In the genomic region with DNA sequence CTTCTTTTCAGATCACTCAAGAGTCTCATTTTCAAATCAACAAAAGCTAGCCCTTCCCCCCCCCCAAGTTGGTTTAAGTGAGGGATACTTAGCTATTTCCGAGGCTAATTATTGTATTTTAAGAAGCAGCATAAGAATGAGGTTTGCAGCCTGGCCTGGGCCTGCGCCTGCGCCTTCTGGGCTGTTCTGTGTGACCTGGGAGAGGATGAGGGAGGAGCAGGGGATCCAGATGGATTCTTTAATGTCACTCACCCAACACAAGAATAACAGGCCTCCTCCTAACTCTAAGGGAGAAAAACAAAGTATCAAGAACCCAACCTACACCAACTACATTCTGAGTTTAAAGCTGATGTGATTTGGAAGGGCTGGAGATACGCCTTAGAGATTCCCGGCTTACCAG, we compare ENCODE assay signal across 12 mouse cellular contexts.
DNase-seq lines count a peak whose midpoint lies in the region; ATAC-seq and TF ChIP-seq lines count a peak whose summit lies in the region.
"Had no signal": no experiment of that assay in that cellular context is flagged by ENCODE, and none has a peak within 500 bp of the region (broad histone marks: within the 10 kb centered on the region; RNA-seq: fewer than 3 reads in every experiment).

No protein-coding gene starts in this region.

- ATAC-seq in hindbrain, embryonic 12.5 days (ENCODE audit: low FRiP score) = no peak
- no peak for ATAC-seq in hindbrain, embryonic 11.5 days (ENCODE audit: low FRiP score)
- ATAC-seq in heart, embryonic 15.5 days (replicated peaks; ENCODE audit: insufficient number of reproducible peaks, insufficient read depth, low FRiP score, low read depth) = no peak
- peak; percentile 60 for ATAC-seq in lung, postnatal 0 days

- 84% methylated on average over 5 of the region's 5 CpGs for WGBS in hindbrain, embryonic 12.5 days
- WGBS in hindbrain, embryonic 11.5 days = 87% methylated on average over 5 of the region's 5 CpGs
- 61% methylated on average over 5 of the region's 5 CpGs for WGBS in heart, embryonic 15.5 days
- 56% methylated on average over 5 of the region's 5 CpGs for WGBS in lung, postnatal 0 days

- H3K27ac ChIP-seq in hindbrain, embryonic 12.5 days = peak overlapping the region; percentile 4; the same call in 1 of the 2 replicates
- no peak overlapping the region for H3K27ac ChIP-seq in hindbrain, embryonic 11.5 days (ENCODE audit: low read depth, low read length)
- peak overlapping the region; percentile 66 for H3K27ac ChIP-seq in brown adipose tissue, adult 24 weeks (replicated peaks; ENCODE audit: low read depth, low read length)
- peak overlapping the region; percentile 96 for H3K27ac ChIP-seq in heart, embryonic 15.5 days
- peak overlapping the region; percentile 81 for H3K27ac ChIP-seq in lung, postnatal 0 days (ENCODE audit: low read length)
- H3K27ac ChIP-seq in layer of hippocampus, adult 2 months = no peak overlapping the region
- H3K27ac ChIP-seq: macrophage had no signal

- no peak overlapping the region for H3K4me2 ChIP-seq in hindbrain, embryonic 12.5 days (replicated peaks)
- no peak overlapping the region for H3K4me2 ChIP-seq in hindbrain, embryonic 11.5 days (replicated peaks; ENCODE audit: low read depth, low read length)
- no peak overlapping the region for H3K4me2 ChIP-seq in heart, embryonic 15.5 days
- H3K4me2 ChIP-seq in lung, postnatal 0 days (replicated peaks; ENCODE audit: low read depth, low read length) = no peak overlapping the region

- no peak overlapping the region for H3K9ac ChIP-seq in hindbrain, embryonic 12.5 days
- no peak overlapping the region for H3K9ac ChIP-seq in hindbrain, embryonic 11.5 days (ENCODE audit: low read depth, low read length)
- no peak overlapping the region for H3K9ac ChIP-seq in heart, embryonic 15.5 days
- H3K9ac ChIP-seq in lung, postnatal 0 days (replicated peaks; ENCODE audit: low read depth) = no peak overlapping the region
- H3K9ac ChIP-seq: forebrain, postnatal 0 days had no signal

- no peaks in the 10 kb centered on the region for H3K27me3 ChIP-seq in hindbrain, embryonic 12.5 days
- no peaks in the 10 kb centered on the region for H3K27me3 ChIP-seq in hindbrain, embryonic 11.5 days (ENCODE audit: control insufficient read depth, insufficient read depth, low read length)
- no peaks in the 10 kb centered on the region for H3K27me3 ChIP-seq in heart, embryonic 15.5 days
- no peaks in the 10 kb centered on the region for H3K27me3 ChIP-seq in lung, postnatal 0 days (replicated peaks; ENCODE audit: insufficient read depth, low read length)

- H3K4me1 ChIP-seq in hindbrain, embryonic 12.5 days = peaks cover 32% of the 10 kb centered on the region
- no peaks in the 10 kb centered on the region; the same call in 1 of the 2 replicates for H3K4me1 ChIP-seq in hindbrain, embryonic 11.5 days (replicated peaks; ENCODE audit: control insufficient read depth, insufficient read depth, low read length)
- H3K4me1 ChIP-seq in brown adipose tissue, adult 24 weeks (ENCODE audit: control insufficient read depth, insufficient read depth, insufficient read length, low read length) = peaks cover 23% of the 10 kb centered on the region
- H3K4me1 ChIP-seq in heart, embryonic 15.5 days (replicated peaks) = peaks cover 57% of the 10 kb centered on the region
- H3K4me1 ChIP-seq in lung, postnatal 0 days (ENCODE audit: insufficient read depth, low read depth, low read length) = peaks cover 33% of the 10 kb centered on the region

- no peak for TF ChIP-seq EP300 in lung, postnatal 0 days (IDR thresholded peaks at IDR 0.05)

- no peaks in the 10 kb centered on the region for H3K36me3 ChIP-seq in hindbrain, embryonic 12.5 days
- H3K36me3 ChIP-seq in hindbrain, embryonic 11.5 days (ENCODE audit: control insufficient read depth, insufficient read depth, low read length) = no peaks in the 10 kb centered on the region
- H3K36me3 ChIP-seq in heart, embryonic 15.5 days = no peaks in the 10 kb centered on the region
- H3K36me3 ChIP-seq in lung, postnatal 0 days (ENCODE audit: insufficient read depth, low read length) = peaks cover 13% of the 10 kb centered on the region; the same call in 1 of the 2 replicates

- H3K4me3 ChIP-seq in hindbrain, embryonic 12.5 days = no peak overlapping the region
- H3K4me3 ChIP-seq in hindbrain, embryonic 11.5 days (ENCODE audit: low read depth, low read length) = no peak overlapping the region
- no peak overlapping the region for H3K4me3 ChIP-seq in brown adipose tissue, adult 24 weeks (ENCODE audit: insufficient read depth, low read depth, low read length)
- H3K4me3 ChIP-seq in heart, embryonic 15.5 days = no peak overlapping the region
- H3K4me3 ChIP-seq in lung, postnatal 0 days (ENCODE audit: low read depth, low read length) = no peak overlapping the region
- no peak overlapping the region for H3K4me3 ChIP-seq in layer of hippocampus, adult 2 months

- H3K9me3 ChIP-seq in hindbrain, embryonic 12.5 days (replicated peaks) = peaks cover 4% of the 10 kb centered on the region; the same call in 1 of the 2 replicates
- no peaks in the 10 kb centered on the region for H3K9me3 ChIP-seq in hindbrain, embryonic 11.5 days (ENCODE audit: control insufficient read depth, low read length)
- no peaks in the 10 kb centered on the region for H3K9me3 ChIP-seq in heart, embryonic 15.5 days (replicated peaks)
- H3K9me3 ChIP-seq in lung, postnatal 0 days (ENCODE audit: low read length) = no peaks in the 10 kb centered on the region

- no peak for TF ChIP-seq CTCF in lung, postnatal 0 days (IDR thresholded peaks at IDR 0.05)
- TF ChIP-seq CTCF in layer of hippocampus, adult 2 months (conservative IDR thresholded peaks at IDR 0.05) = no peak

- DNase-seq in hindbrain, embryonic 11.5 days (ENCODE audit: low spot score) = no peak
- peak; percentile 70 for DNase-seq in lung, postnatal 0 days (ENCODE audit: low spot score)
- no peak for DNase-seq in right cerebral cortex, adult 2 months (ENCODE audit: low spot score in 2 of 2)
- DNase-seq in layer of hippocampus, adult 2 months (ENCODE audit: low spot score in 2 of 2) = no peak
- DNase-seq in testis, postnatal 10 days (ENCODE audit: low spot score) = no peak
- DNase-seq: cerebellum, adult 18-20 months; right cerebral cortex, postnatal 25 days had no signal

Comparison
In these comparisons a context has a peak if more than half of its experiments do, and no peak if none do; other contexts are left out.
1. H3K27ac ChIP-seq: peak in hindbrain, embryonic 12.5 days (single experiment), brown adipose tissue, adult 24 weeks (single experiment), heart, embryonic 15.5 days (single experiment) and lung, postnatal 0 days (single experiment); none in hindbrain, embryonic 11.5 days (single experiment) and layer of hippocampus, adult 2 months (single experiment).